Mouse (Mus musculus) lung, postnatal 36 days (tissue): ENCODE measurements around the gene Rap1a.

Experiments
- DNase-seq: peaks from one replicate; pipeline ENCODE4 v3.0.0; 2022; ENCODE audit warnings: mixed read lengths

The Rap1a gene

GRCm38 (mm10) chr3:105803600-105803999 is 2.5 kb upstream of the Rap1a start:
- peak; percentile 37 for DNase-seq

GRCm38 (mm10) chr3:105800675-105801190 is 403 bp downstream of the Rap1a start:
- DNase-seq = peak; percentile 50

GRCm38 (mm10) chr3:105800156-105800674 is 921 bp downstream of the Rap1a start:
- no peak for DNase-seq

- DNase-seq = no peak
Observed at GRCm38 (mm10) chr3:105799375-105799774, 1.8 kb downstream of the Rap1a start.

GRCm38 (mm10) chr3:105798770-105799169 is 2.4 kb downstream of the Rap1a start:
- DNase-seq = no peak

- DNase-seq = no peak
Observed at GRCm38 (mm10) chr3:105797427-105797826, 3.7 kb downstream of the Rap1a start.

GRCm38 (mm10) chr3:105796761-105797160 is 4.4 kb downstream of the Rap1a start:
- no peak for DNase-seq

- no peak for DNase-seq
Observed at GRCm38 (mm10) chr3:105794309-105794708, 6.8 kb downstream of the Rap1a start.

GRCm38 (mm10) chr3:105792309-105792708 is 8.8 kb downstream of the Rap1a start:
- DNase-seq = no peak

GRCm38 (mm10) chr3:105791129-105791528 is 10.0 kb downstream of the Rap1a start:
- no peak for DNase-seq

- DNase-seq = no peak
Observed at GRCm38 (mm10) chr3:105790338-105790737, 10.8 kb downstream of the Rap1a start.

GRCm38 (mm10) chr3:105789776-105790175 is 11.4 kb downstream of the Rap1a start:
- DNase-seq = no peak

- no peak for DNase-seq
Observed at GRCm38 (mm10) chr3:105787328-105787727, 13.8 kb downstream of the Rap1a start.

- DNase-seq = no peak
Observed at GRCm38 (mm10) chr3:105785865-105786264, 15.3 kb downstream of the Rap1a start.

- DNase-seq = no peak
Observed at GRCm38 (mm10) chr3:105783809-105784208, 17.3 kb downstream of the Rap1a start.

GRCm38 (mm10) chr3:105782406-105782805 is 18.7 kb downstream of the Rap1a start:
- no peak for DNase-seq

- DNase-seq = no peak
Observed at GRCm38 (mm10) chr3:105777997-105778396, 23.1 kb downstream of the Rap1a start.

- DNase-seq = no peak
Observed at GRCm38 (mm10) chr3:105774496-105774895, 26.6 kb downstream of the Rap1a start.

GRCm38 (mm10) chr3:105771534-105771933 is 29.6 kb downstream of the Rap1a start:
- DNase-seq = peak; percentile 66

- no peak for DNase-seq
Observed at GRCm38 (mm10) chr3:105770836-105771235, 30.3 kb downstream of the Rap1a start.

GRCm38 (mm10) chr3:105769380-105769779 is 31.8 kb downstream of the Rap1a start:
- no peak for DNase-seq

GRCm38 (mm10) chr3:105768529-105768928 is 32.6 kb downstream of the Rap1a start:
- DNase-seq = no peak

- DNase-seq = peak; percentile 23
Observed at GRCm38 (mm10) chr3:105763132-105763851, 37.8 kb downstream of the Rap1a start.

GRCm38 (mm10) chr3:105760063-105760462 is 41.1 kb downstream of the Rap1a start:
- no peak for DNase-seq

GRCm38 (mm10) chr3:105758658-105759057 is 42.5 kb downstream of the Rap1a start:
- DNase-seq = no peak
